Mouse (Mus musculus): ENCODE data around the gene Olfr552. TPM values are rescaled to one million over a fixed set of nuclear protein-coding genes. Genes with fewer than 3 reads are reported as not detected.
A peak's percentile ranks its signal among the peaks of the same experiment; 100 is the strongest.

The Olfr552 gene
- not detected in 2 replicates for polyA plus RNA-seq (2012; rRNA removed)

DNA sequence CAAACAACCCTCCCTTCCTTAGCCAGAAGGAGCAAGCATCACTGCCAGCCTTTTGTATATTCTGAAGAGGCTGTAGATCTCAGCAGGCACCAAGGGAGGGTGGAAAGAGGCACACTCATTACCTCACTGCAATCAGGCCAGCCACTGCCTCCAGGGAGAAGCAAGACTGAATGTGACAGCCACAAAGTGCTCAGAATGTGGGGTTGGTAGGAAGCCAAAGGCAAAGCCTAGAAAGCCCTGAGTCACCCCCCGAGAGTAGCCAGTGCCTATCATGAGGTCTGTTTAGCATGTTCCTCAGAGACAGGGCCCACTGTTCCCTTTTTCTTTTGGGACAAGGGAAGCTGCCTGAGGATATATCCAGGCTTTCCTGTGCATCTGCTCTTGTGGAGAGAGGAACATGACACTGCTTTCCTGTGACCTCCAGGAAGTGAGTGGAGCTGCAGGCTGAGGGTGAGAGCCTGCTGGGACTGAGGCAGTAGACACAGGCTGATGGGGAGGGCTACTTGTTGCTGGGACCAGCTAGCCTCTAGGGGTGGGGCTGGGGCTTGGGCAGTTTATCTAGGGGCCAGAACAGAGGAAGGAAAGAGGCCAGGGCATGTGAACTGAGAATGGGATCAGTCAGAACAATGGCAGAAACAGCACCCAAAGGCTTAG lies at the start of gene Olfr552:
Gene Olfr552 (plus strand): TSS at position 393 of the 654 bp plus-strand sequence.
- Histone ChIP-seq H3K27ac (ENCODE audit: insufficient read depth, low read length) (no peak within 1 kb of the TSS), H3K27me3 (ENCODE audit: control insufficient read depth, insufficient read depth, low read length) (no peaks in the 10 kb centered on the region), H3K4me1 (ENCODE audit: control insufficient read depth, insufficient read depth, low read length) (no peaks in the 10 kb centered on the region), H3K4me3 (replicated peaks; ENCODE audit: insufficient read depth, low read depth, low read length) (no peak within 1 kb of the TSS)
- peak in 1 of 2 experiments; percentile 4 for DNase-seq
- no peak for TF ChIP-seq POLR2A (IDR thresholded peaks at IDR 0.05; ENCODE audit: borderline replicate concordance, insufficient read depth, low read length)
- TF ChIP-seq CTCF (IDR thresholded peaks at IDR 0.05; ENCODE audit: borderline replicate concordance, insufficient read depth, low read depth, low read length), result no peak
- 13% methylated on average over 1 of the region's 1 CpGs for WGBS

DNA sequence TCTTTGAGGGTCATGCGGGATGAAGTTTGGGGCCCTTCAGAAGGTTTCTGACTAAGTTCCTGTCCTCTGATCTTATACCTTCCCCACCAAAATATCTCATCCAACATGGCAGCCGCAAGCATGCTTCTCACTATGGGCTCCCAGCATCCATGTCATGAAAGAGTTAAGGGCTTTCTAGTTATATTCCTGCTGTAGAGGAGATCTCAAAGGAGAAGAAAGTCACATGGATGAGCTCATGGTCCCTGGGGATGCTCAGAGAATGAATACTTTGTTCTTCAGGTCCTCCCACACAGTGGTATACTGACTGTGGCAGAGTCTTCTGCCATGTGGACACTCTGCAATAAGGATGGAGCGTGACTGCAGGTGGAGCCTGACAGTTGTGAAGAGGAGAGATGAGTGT lies 48.0 kb upstream of the Olfr552 start, which contains the start of gene Olfr549:
Gene Olfr549 (plus strand): TSS at position 301 of the 400 bp plus-strand sequence.
- H3K4me3 ChIP-seq (replicated peaks; ENCODE audit: insufficient read depth, low read depth, low read length), result no peak within 1 kb of the TSS
- no peak for DNase-seq
- H3K27me3 ChIP-seq (ENCODE audit: control insufficient read depth, insufficient read depth, low read length), result no peaks in the 10 kb centered on the region
- no peaks in the 10 kb centered on the region for H3K4me1 ChIP-seq (ENCODE audit: control insufficient read depth, insufficient read depth, low read length)
- WGBS, result 85% methylated on average over 3 of the region's 3 CpGs
- no peak for TF ChIP-seq CTCF (IDR thresholded peaks at IDR 0.05; ENCODE audit: borderline replicate concordance, insufficient read depth, low read depth, low read length)
- TF ChIP-seq POLR2A (IDR thresholded peaks at IDR 0.05; ENCODE audit: borderline replicate concordance, insufficient read depth, low read length), result no peak
- no peak within 1 kb of the TSS for H3K27ac ChIP-seq (ENCODE audit: insufficient read depth, low read length)

DNA sequence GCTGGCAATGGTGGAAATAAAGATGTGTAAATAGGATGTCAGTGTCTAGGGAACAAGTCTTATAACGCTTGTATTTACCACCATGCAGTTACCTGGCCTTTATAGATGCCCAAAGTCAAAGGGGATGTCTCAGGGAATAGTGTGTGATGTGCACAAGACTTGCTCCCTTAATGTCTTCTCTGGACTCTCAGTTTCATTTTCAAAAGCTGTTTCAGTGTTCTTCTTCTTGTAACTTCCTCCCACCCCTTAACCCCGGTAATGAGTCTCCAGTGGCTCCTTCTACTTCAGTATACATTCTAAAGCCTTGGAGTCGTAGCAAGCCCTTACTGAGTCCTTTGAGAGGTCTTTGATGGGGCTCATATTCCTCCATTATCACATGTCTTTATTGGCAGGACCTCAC lies 44.3 kb upstream of the Olfr552 start:
- Histone ChIP-seq H3K27me3 (ENCODE audit: control insufficient read depth, insufficient read depth, low read length) (no peaks in the 10 kb centered on the region), H3K4me3 (replicated peaks; ENCODE audit: insufficient read depth, low read depth, low read length) (no peak overlapping the region), H3K4me1 (ENCODE audit: control insufficient read depth, insufficient read depth, low read length) (no peaks in the 10 kb centered on the region), H3K27ac (ENCODE audit: insufficient read depth, low read length) (no peak overlapping the region)
- DNase-seq, result no peak
- 78% methylated on average over 3 of the region's 3 CpGs for WGBS
- TF ChIP-seq POLR2A (IDR thresholded peaks at IDR 0.05; ENCODE audit: borderline replicate concordance, insufficient read depth, low read length) (no peak), CTCF (IDR thresholded peaks at IDR 0.05; ENCODE audit: borderline replicate concordance, insufficient read depth, low read depth, low read length) (no peak)

DNA sequence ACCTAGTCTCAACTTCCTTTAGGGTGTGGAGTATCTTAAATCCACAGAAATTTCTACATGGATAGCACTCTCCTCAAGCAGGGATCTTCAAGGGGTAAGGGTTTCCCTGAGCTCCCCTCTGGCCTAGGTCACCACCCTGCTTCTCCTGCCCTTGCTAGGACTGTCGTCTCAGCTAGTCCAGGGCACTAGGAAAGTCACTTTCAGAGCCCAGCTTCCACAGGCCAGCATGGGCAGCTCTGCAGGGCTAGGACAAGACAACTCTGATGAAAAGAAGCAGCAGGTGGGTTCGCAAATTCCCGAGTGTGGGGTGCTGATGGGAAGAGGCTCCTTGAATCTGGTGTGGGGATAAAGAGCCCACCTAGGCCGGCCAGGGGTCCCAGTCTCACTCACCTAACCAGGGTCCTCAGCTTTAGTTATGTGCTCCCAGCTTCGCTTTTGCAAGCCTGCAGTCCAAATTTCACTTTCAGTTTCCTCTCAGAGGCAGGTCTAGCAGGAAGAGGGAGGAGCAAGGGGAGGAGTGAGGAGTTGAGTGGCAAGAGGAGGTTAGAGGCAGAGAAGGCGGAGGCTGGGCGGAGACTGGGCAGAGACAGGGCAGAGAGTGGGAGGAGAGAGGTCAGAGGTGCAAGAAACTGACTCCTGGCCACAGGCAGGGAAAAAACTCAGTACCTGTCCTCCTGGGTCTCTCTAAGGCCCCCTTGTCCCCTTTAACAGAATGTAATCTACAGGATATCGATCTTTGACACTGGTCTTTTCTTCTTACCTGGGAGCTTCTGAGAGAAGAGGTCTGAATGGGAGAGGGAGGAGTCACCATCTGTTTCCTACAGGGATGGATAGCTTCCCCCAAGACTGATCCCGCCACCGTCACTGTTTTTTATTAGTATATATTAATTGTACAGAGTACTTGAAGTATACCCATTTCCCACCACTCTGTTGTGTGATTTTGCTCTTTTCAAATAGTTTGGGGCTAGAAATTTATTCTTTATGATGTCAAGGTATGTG lies 32.3 kb upstream of the Olfr552 start, which contains the start of gene Trim21:
Gene Trim21 (minus strand): TSS at position 488 of the 999 bp plus-strand sequence.
- Histone ChIP-seq H3K27me3 (ENCODE audit: control insufficient read depth, insufficient read depth, low read length) (no peaks in the 10 kb centered on the region), H3K4me3 (replicated peaks; ENCODE audit: insufficient read depth, low read depth, low read length) (peak within 1 kb of the TSS; percentile 39), H3K4me1 (ENCODE audit: control insufficient read depth, insufficient read depth, low read length) (no peaks in the 10 kb centered on the region; the same call in 1 of the 2 replicates), H3K27ac (ENCODE audit: insufficient read depth, low read length) (no peak within 1 kb of the TSS)
- peak; percentile 44 to 58 for DNase-seq
- no peak for TF ChIP-seq POLR2A (IDR thresholded peaks at IDR 0.05; ENCODE audit: borderline replicate concordance, insufficient read depth, low read length)
- no peak for TF ChIP-seq CTCF (IDR thresholded peaks at IDR 0.05; ENCODE audit: borderline replicate concordance, insufficient read depth, low read depth, low read length)
- WGBS, result 27% methylated on average over 10 of the region's 10 CpGs

DNA sequence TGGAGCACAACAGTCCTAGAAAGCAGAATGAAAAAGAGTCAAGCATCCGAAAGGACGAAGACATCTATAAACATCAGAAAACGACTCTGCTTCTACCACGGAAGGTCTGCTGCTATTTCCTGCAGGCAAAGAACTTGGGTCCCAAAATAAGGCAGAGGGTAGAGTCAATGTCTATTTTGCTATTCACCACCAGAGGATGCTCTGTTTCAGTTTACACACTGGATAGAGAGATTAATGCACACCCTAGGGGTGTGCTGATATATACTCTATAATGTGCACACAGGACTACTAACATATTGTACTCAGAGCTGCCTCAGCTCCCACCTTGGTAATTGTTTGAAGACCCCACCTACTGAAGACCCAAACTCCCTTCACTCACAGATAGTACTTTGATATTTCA lies 31.4 kb upstream of the Olfr552 start:
- H3K27me3 ChIP-seq (ENCODE audit: control insufficient read depth, insufficient read depth, low read length), result no peaks in the 10 kb centered on the region
- TF ChIP-seq POLR2A (IDR thresholded peaks at IDR 0.05; ENCODE audit: borderline replicate concordance, insufficient read depth, low read length), result no peak
- no peak for TF ChIP-seq CTCF (IDR thresholded peaks at IDR 0.05; ENCODE audit: borderline replicate concordance, insufficient read depth, low read depth, low read length)
- WGBS, result 89% methylated on average over 4 of the region's 4 CpGs
- H3K4me1 ChIP-seq (ENCODE audit: control insufficient read depth, insufficient read depth, low read length), result no peaks in the 10 kb centered on the region; the same call in 1 of the 2 replicates
- no peak for DNase-seq
- H3K27ac ChIP-seq (ENCODE audit: insufficient read depth, low read length), result no peak overlapping the region
- H3K4me3 ChIP-seq (replicated peaks; ENCODE audit: insufficient read depth, low read depth, low read length), result no peak overlapping the region

DNA sequence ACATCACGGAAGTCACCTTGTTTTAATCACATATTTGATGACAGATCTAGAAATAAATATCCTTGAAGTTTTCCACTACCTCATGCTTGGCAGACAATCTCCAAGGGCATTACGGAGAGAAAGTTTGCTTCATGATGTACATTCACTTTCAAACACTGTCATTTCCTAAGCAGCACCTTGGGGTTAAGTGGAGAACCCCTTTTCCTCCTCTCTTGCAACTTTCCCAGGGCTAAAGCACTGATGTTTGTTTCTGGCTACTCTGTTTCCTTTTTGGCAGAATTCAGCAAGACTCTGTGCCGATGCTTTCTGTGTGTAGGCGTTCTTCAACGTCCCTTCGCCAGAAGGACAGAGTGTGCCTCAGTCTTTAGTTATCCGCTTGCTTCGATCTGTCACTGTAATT lies 26.4 kb upstream of the Olfr552 start, which contains the start of gene Olfr550:
Gene Olfr550 (plus strand): TSS at position 301 of the 400 bp plus-strand sequence.
- no peak for DNase-seq
- H3K4me1 ChIP-seq (ENCODE audit: control insufficient read depth, insufficient read depth, low read length), result no peaks in the 10 kb centered on the region

DNA sequence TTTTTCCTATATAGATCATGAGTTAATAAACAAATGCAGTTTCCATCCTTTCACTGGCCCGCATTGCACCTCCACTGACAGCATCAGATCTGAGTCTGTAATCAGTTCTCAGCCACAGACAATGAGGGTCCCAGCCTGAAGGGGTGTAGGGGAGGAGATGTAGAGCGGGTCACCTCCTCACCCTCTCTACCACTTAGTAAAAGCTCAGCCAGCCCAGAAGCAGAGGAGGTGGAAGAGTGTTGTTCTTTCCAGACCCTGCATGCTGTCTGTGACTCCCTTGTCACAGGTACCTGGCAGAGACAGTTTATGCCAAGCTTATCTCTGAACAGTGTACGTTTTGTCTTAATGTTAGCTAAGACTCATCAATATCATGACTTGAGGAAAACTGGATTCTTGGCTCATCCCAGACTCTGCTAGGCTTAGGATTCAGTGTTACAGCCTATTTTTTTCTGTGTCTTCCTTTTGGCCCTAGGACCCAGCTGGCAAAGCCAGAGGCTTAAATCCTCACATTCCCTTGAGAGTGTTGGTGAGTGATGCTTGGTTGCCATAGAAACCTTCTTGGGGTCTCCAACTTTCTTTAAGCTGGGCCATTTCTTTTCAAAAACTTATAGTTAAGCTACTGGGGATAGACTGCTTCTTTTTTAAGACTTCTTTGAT lies 24.3 kb upstream of the Olfr552 start:
- DNase-seq, result no peak
- WGBS, result 62% methylated on average over 3 of the region's 3 CpGs
- Histone ChIP-seq H3K27ac (ENCODE audit: insufficient read depth, low read length) (no peak overlapping the region), H3K4me3 (replicated peaks; ENCODE audit: insufficient read depth, low read depth, low read length) (no peak overlapping the region), H3K27me3 (ENCODE audit: control insufficient read depth, insufficient read depth, low read length) (no peaks in the 10 kb centered on the region), H3K4me1 (ENCODE audit: control insufficient read depth, insufficient read depth, low read length) (no peaks in the 10 kb centered on the region)
- no peak for TF ChIP-seq CTCF (IDR thresholded peaks at IDR 0.05; ENCODE audit: borderline replicate concordance, insufficient read depth, low read depth, low read length)
- TF ChIP-seq POLR2A (IDR thresholded peaks at IDR 0.05; ENCODE audit: borderline replicate concordance, insufficient read depth, low read length), result no peak

More for the DNA sequence above, 26.4 kb upstream of the Olfr552 start, which contains the start of gene Olfr550:
- no peak for TF ChIP-seq POLR2A (IDR thresholded peaks at IDR 0.05; ENCODE audit: borderline replicate concordance, insufficient read depth, low read length)
- no peak for TF ChIP-seq CTCF (IDR thresholded peaks at IDR 0.05; ENCODE audit: borderline replicate concordance, insufficient read depth, low read depth, low read length)
- H3K4me3 ChIP-seq (replicated peaks; ENCODE audit: insufficient read depth, low read depth, low read length), result no peak within 1 kb of the TSS
- H3K27me3 ChIP-seq (ENCODE audit: control insufficient read depth, insufficient read depth, low read length), result no peaks in the 10 kb centered on the region
- WGBS, result 88% methylated on average over 8 of the region's 8 CpGs
- no peak within 1 kb of the TSS for H3K27ac ChIP-seq (ENCODE audit: insufficient read depth, low read length)

Data from cerebellum, adult 2 months (tissue).